Mouse (Mus musculus) frontal cortex, adult (tissue): ENCODE measurements around the gene B2m.

Source experiments
- ATAC-seq: cut with Nextera tagmentation; 2 replicates; pipeline ENCODE4 v1.9.2; 2017; ENCODE audit warnings: mild to moderate bottlenecking, moderate library complexity, mixed read lengths; ENCODE audit not compliant: low TSS enrichment

The B2m gene

DNA sequence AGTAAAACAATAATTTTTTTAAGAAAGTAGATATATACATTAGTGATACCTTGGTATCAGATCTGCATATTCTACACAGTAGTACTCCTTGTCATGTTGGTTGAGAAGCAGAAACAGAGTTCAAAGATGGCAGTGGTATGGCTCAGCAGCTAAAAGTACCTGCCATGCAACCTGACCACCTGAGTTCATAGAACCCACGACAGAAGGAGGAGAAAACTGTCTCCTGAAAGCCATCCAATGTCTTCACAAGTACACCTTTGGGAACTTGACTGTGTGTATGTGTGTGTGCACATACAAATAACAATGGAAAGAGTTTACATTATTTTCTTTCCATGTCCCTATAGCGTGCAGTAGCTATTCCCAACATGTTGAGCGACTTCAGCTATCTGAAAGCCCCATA, 2.2 kb downstream of the B2m start:
- ATAC-seq = no peak

GRCm38 (mm10) chr2:122151221-122151620, 3.7 kb downstream of the B2m start:
- no peak for ATAC-seq

GRCm38 (mm10) chr2:122152850-122153249, 5.4 kb downstream of the B2m start:
- no peak for ATAC-seq

DNA sequence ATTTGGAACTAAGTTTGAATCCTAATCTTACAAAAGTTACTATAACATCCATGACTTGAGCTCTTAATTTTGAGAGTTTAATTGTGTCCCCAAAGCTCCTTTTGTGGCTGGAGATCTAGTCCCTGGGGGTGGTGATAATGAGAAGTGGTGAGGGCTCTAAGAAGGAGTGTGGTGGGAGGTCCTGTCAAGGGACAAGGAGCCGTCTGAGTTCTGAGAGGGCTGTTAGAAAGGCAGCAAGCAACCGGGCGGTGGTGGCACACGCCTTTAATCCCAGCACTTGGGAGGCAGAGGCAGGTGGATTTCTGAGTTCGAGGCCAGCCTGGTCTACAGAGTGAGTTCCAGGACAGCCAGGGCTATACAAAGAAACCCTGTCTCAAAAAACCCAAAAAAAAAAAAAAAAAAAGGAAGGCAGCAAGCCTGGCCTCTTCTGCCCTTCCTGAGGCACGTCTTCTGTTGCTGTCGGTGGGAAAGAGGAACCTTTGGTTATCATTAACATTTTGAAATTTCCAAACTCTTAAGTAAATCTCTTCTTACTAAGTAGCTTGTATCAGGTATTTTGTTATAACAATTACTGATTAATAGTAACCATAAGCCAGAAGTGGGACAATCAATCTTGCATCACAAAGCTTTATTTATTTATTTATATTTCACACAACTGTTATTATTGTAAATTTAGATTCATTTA, 6.3 kb downstream of the B2m start:
- no peak for ATAC-seq

GRCm38 (mm10) chr2:122154479-122154878, 7.0 kb downstream of the B2m start:
- no peak for ATAC-seq

- ATAC-seq = no peak
Observed at GRCm38 (mm10) chr2:122155292-122155691, 7.8 kb downstream of the B2m start.

DNA sequence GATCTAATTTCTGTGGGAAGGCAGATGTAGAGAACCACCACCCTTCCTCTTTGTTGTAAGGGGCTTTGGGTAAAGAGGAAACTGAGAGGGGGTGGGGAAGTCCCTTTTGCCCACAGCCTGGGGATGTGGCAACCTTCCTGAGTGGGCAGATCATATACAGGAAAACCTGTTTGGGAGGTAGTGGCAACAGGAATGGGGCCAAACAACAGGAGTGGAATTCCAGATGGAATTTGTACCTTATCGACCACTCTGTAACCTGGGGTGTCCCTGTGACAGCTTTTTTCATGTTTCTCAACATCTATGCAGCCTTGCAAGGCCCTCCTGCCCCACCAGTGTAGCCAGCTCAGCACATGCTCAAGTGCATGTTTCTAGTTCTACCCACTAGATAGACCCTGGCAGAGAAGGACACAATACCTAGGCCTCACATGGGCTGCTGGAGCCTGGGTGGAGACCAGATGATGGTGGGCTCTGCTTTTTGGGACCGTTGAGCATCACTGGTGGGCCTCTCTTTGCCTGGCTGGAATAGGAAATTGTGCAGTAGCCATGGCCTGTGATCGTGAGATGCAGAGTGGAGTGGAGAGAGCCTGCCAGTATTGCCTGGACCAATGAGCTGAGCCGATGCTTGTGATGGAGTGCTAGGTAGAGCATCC, 8.7 kb downstream of the B2m start:
- ATAC-seq = no peak

GRCm38 (mm10) chr2:122157561-122157960, 10.1 kb downstream of the B2m start:
- ATAC-seq = no peak

- peak; percentile 39; the same call in 1 of the 2 replicates for ATAC-seq
Observed at GRCm38 (mm10) chr2:122158362-122158802, 10.9 kb downstream of the B2m start.

GRCm38 (mm10) chr2:122159667-122160066, 12.2 kb downstream of the B2m start:
- no peak for ATAC-seq

GRCm38 (mm10) chr2:122160680-122161079, 13.2 kb downstream of the B2m start, which contains the start of gene Trim69:
TSS of gene Trim69 (plus strand) at chr2:122160700.
- peak; percentile 33; the same call in 1 of the 2 replicates for ATAC-seq

DNA sequence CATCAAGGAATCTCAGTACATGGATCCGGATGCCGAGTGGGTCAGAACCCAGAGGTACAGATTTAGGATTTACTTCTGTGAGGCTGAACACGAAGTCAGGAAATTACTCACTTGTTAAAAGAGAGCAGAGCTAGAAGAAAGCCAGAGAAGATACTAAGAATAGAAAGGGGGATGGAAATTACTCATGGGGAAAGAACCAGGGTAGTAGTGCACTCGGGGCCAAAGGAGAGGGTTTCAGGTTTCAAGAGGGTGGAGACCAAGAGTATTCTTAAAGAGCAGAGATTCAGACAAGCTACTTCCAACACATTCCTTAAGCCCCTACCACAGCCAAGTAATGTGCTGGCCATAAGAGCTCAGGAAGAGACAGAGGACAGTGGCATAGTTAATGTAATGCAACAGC, 14.1 kb downstream of the B2m start:
- no peak for ATAC-seq

- no peak for ATAC-seq
Observed at GRCm38 (mm10) chr2:122162529-122162928, 15.0 kb downstream of the B2m start.

DNA sequence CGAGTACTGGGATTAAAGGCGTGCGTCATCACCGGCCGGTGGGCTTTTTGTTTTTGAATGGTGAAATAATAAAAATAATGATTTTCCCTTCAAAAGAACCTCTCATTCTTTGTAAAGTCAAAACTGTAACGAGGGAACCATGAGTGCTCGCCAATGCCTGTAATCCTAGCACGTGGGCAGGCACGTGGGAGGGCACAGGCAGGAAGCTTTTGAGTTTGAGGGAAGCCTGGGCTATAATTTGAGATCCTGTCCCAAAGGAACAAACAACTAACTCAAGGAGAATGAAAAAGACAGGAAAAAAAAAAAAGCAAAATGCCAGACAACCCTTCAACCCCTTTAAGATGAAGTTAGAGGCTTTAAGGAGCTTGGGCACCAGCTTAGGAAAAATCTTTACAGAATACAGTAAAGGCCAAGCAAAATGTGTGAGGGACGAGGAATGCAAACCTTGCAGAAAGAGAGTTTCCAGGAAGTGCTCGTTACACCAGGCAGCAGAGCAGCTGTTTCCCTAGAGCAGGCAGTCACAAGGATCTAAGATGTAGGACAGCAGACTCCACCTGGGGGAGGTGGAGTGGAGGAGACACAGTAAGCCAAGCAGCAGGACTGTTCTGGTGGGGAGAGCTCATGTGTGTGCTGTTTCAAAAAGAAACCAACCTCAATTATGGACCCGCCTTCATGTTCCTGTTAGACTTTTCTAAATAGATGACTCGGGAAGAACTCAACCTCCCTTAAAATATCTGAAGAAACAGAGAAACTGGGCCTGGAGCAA, 16.1 kb downstream of the B2m start:
- peak; percentile 92 for ATAC-seq

GRCm38 (mm10) chr2:122164293-122164692, 16.8 kb downstream of the B2m start:
- ATAC-seq = peak; percentile 83

GRCm38 (mm10) chr2:122171292-122171691, 23.8 kb downstream of the B2m start:
- ATAC-seq = no peak

GRCm38 (mm10) chr2:122172188-122172587, 24.7 kb downstream of the B2m start:
- 0 out of 2 replicates have a peak, but pooled peaks have one; percentile 44 for ATAC-seq

- no peak for ATAC-seq
Observed at GRCm38 (mm10) chr2:122180051-122180822, 32.8 kb downstream of the B2m start.

GRCm38 (mm10) chr2:122185086-122185485, 37.6 kb downstream of the B2m start:
- ATAC-seq = no peak

DNA sequence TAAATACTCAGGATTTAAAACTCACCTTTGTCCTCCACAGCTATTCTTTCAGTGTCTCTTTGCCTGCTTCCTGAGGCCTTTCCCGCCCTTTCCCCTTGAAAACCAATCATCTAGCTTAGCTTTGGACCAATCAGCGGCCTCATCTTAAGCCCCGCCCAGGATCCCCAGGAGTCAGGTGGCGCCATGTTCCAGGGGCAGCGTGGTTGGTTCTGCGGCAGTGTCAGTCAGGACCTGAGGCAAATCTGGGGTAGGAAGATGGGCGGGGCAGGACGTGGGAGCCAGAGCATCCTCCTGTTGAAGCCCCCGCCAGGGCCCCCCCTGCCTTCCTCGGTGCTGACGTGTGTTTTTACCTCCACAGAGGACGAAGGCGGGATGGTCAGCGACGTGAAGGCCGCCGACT, 38.6 kb downstream of the B2m start, which contains the start of the genes Patl2 and Terb2:
Gene Patl2, minus strand, starts transcription at position 84 of the 400 bp plus-strand sequence.
Gene Terb2, plus strand, starts transcription at position 167 of the 400 bp plus-strand sequence.
- ATAC-seq = no peak

DNA sequence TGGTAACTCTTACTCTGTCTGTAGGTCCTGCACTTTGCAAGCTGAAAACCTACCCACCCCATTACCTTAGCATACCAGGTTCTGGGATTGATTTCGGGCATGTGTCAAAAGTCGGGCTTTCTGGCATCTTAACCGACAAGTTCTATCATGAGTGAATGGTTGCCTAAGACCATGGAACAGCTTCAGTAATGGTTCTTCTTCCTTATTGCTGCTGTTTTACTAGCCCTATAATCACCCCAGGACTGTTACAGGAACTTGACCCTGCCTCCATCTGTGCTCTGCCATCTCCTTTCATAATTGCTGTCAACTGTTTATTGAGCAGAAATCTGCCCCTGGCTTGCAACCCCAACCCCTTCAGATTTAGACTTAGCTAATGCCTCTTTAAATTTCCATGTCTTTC, 39.3 kb downstream of the B2m start:
- ATAC-seq = no peak

GRCm38 (mm10) chr2:122191849-122192248, 44.4 kb downstream of the B2m start:
- no peak for ATAC-seq
